Mouse (Mus musculus) adrenal gland, postnatal 25 days (tissue): ENCODE measurements at regions not wholly inside any gene's neighbourhood (a gene's known extent, or its start where the extent isn't known, plus 50 kb on each side); places are given as distances from the start of the nearest gene placed in this dataset.

Experiments used
- DNase-seq: peaks from one replicate; pipeline ENCODE4 v3.0.0; 2021; ENCODE audit warnings: mixed read lengths

DNA sequence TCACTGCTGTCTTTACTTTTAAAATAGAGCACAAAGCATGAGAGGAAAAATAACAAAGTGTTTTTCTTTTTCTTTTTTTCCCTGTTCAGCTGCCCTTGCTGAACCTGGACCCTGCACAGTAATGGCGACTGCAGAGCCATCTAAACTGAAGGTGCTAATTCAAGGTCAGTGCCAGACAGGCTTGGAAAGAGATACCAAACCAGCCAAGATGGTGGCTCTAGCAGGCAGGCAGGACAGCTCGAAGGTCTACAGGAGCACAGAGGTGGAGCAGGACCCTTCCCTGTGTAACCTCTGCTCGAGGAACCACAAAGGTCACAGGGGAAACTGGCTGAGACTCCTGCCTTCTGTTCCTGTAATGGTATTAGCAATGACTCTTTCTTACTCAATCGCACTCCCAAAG lies 326.7 kb downstream of the Gm45692 start:
- no peak for DNase-seq

DNA sequence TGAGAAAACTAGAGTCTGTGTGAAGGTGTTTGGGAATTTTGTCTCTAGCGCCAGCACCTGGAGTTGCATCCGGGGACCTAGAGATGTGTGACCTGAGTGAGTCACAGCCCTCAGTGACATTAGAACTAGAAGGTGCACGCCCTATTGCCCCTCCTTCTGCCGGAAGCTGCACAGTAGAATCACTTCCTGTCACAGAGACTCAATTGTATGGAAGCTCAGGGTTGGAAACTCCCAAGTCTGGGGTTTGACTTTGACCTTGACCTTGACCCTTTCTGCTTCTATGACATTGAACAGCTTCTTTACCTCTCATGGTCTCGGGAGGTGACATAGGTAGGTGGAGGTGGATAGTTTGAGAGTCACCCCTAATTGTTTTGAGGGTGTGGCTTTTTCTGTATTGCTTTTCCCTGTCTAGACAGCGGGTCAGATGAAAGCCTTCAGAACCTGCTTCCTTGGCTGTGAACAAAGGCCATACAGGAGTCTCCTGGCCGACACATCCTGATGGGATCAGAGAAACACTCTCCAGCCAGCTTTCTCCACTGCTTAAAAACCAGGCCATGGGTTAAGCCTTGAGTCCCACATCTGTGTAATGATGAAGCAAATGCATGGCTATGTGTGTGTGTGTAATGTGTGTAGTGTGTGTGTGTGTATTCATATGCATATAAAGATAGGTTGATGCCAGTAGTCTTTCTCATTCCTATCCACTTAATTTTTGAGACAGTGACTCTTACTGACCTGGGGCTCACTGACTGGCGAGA lies 328.7 kb downstream of the Gm45692 start:
- DNase-seq: no peak

DNA sequence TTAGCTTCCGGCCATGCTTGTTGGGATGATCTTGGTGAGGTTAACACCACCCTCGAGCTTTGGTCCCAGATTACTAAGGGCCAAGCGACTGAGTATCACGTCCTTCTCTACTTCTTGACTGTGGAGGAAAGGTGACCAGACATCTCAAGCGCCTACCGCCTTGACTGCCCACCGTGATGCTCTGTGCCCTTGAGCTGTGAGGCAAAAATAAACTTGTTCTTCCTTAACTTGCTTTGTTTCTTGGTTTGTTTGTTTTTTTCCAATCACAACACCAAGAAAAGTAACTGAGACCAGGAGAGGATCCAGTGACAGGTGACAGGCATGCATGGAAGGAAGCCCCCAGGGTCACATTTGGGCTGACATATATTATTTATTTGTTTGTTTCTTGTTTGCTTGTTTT lies 330.0 kb downstream of the Gm45692 start:
- no peak for DNase-seq

DNA sequence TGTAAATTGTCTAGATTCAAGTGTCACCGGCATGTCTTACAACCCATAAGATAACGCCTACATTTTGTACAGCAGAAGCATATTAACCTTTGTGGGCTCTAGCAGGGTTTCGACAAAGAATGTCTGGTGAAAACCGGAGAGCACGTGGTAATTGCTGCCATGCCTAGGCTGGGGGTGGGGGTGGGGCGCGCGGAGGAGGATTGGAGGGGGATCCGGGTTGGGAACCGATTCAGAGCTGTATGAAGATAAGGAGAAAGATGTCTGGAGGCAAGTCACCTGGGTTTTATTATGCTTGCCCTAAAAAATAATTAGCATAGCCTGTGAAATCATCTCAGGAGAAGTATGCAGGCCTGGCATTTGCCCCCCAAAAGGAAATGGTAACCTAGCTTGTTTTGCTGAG lies 331.2 kb downstream of the Gm45692 start:
- DNase-seq: no peak

DNA sequence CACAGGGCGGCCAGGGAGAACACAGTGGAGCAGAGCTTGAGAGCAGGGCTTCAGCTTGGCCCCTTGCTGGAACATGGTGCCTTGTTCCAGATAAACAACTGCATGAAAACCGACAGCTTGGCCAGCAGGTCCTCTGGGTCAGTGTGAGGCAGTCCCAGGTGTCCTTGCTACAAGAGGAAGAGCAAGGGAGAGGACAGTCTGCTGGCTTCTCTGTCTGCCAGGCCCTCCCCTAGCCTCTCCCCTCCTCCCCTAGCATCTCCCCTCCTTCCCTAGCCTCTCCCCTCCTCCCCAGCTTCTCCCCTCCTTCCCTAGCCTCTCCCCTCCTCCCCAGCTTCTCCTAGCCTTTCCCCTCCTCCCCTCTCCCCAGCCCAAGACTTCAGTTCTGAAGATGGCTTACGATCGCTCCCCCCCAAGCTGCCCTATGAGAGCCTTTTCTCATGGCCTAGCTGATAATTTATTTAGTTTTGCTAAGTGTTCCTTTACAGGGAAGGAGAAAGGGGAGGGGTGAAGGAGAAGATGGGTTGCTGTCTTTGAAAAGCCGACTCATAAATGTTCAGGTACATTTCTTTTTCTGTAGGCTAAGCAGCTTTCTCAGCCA lies 333.7 kb downstream of the Gm45692 start:
- DNase-seq: no peak

DNA sequence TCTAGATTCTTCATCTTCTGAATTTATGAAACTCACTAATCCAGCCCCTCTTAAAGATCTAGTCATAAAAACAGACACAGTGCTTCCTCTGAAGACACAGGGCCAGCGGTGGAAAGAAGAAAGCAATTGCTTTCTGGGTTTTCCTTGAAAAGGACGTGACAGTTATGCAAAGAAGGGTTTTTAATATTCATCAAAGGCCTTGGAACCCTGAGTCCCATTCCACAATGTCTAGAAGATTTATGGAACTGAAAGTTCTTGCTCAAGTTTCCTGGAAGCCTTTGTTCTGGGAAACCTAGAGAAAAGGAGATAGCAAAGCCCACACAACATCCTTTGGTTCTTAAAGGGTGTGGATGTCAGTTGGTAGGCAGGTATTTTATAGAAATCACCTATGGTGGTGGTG lies 346.0 kb downstream of the Gm45692 start:
- DNase-seq: no peak

DNA sequence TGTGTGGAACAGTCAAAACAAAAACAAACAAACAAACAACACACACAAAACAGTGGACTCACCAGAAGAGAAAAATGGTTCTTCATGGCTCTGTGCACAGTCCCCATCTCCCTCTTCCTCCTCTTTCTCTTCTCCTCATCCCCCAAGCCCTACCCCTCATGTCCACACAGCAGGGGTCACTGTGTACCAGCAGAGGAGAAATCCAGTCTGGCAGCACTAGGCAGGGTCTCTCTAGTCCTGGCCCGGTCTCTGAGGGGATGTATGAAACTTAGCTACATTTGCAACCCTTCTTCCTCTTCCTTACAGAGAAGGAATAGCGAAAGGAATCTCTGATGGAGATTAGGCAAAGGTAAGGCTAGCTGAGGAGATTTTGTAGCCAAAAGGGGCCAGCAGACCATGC lies 349.1 kb downstream of the Gm45692 start:
- DNase-seq: no peak

DNA sequence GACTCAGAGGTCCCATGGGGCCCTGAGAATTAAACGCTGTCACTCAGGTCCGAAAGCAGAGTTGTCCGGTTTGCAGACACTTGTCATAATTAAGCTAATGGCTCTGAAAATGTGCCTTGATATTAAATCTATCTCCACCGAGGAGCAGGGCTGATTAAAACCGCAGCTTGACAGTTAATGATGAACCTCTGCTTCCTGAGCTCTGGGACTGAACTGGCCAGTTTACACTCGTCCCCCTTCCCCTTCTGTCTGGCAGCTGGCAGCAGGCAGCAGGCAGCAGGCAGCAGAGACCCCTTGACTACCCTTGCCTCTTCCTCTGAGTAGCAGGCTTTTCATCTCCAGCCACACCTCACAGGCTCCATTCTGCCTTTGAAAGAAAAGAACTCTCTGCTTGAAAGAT lies 350.4 kb downstream of the Gm45692 start:
- DNase-seq: no peak

DNA sequence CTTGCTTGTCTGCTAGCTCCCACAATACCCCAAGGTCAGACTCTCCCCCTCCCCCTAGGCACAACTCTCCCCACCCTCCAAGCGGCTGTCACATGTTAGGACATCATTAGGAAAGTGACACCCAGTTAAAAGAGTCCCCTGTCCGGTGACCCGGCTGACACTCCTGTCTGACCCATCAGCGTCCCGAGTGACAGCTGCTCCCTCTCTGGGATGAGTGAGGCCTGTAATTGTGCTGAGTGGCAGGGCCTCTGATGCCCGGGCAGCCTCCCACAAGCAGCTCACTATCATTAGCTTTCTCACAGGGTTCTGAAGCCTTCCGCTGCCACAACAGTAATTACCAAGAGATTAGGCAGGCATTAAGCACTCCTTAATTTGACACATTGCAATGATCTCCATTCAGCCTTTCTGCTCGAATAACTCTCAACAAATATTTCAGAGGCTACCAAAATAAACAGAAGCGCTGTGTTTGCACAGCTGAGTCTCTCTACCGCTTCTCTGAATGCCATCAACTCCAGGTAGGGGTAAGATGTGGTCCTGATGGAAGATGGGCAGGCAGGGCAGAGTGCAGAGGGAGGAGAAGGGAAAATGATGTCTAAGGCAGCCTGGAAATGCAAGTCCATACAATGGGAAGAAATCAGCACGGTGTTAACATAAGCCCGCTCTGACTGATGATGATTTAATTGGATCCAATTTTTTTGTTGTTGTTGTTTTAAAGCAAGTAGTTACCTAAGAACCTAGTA lies 352.6 kb downstream of the Gm45692 start:
- DNase-seq: no peak

DNA sequence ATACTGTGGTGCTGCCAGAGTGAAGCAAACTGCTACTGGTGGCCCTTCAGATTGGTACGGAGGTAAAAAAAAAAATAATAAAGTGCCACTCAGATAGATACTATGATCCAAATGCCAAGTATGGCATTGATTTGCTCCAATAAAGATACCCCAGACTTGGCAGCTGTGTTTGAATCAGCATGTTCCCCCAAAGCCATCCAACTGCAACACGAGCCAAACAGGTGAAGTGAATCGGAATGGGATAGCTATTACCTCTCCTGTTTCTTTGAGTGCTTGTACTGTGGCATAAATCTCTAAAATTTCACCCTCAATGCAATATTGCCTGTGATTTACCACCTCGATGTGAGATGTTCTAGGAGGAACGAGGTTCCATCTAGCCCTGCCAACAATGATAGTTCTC lies 365.4 kb downstream of the Gm45692 start:
- DNase-seq: no peak

DNA sequence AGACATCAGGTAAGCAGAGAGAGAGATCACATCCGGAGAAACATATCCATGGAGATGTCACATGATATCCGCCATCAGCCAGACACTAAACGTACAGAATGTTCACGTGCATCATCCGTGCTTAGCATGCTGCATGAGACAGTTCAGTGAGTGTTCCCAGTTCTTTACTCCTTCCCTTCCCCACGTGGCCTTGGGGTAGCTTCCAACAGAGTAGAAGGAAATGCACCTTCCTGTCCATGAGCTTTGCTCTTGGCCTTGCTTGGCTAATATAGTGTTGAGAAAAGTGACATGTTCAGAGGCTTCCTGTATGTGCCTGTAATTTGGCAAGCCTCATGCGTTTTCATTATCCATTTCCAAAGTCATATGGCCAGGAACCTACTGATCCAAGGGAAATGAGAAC lies 368.5 kb downstream of the Gm45692 start:
- no peak for DNase-seq

DNA sequence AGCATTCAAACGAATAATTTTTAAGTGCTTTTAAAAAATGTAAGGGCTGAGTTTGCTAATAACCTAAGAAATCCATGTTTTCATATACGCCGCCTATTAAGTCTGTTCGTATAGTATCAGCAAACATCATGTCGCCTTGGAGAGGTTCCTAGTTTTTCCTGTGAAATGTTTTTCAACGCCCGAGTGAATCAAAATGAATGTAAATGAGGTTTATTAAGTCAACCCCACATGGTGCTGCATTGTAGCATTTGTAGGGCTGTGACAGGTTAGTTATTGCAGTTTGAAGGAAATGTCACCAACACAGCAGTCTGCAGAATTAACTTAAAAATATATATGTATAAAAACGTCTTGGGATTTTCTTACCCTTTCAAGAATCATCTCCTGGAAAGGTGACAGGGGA lies 369.3 kb downstream of the Gm45692 start:
- DNase-seq: no peak

DNA sequence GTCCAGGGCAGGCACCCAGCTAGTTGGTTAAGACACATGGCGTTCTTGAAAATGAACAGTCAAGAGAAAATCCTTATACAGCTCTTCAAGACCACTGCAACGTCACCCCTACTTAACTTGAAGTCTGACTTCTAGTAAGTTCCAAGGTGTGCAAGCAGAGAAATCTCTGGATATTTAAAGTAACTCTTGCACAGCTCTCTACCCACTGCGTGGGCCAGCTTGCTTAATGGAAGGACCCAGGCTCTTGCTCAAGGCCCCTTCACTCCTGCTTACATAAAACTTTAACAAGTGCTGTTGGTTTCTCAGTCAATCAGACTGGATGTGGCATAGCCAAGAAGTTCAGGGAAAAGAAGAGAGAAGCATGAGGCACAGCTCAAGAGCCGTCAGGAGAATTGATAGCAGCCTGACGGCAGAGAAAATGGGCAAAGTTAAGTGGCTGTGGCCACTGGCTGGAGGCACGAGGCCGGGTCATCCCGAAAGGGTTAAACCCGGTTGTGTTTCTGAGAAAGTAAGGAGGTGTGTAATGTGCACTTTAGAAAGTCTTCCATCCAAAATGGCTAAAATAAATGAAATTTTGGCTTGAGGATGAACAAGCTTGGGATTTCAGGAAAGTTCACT lies 382.0 kb downstream of the Gm45692 start:
- no peak for DNase-seq

DNA sequence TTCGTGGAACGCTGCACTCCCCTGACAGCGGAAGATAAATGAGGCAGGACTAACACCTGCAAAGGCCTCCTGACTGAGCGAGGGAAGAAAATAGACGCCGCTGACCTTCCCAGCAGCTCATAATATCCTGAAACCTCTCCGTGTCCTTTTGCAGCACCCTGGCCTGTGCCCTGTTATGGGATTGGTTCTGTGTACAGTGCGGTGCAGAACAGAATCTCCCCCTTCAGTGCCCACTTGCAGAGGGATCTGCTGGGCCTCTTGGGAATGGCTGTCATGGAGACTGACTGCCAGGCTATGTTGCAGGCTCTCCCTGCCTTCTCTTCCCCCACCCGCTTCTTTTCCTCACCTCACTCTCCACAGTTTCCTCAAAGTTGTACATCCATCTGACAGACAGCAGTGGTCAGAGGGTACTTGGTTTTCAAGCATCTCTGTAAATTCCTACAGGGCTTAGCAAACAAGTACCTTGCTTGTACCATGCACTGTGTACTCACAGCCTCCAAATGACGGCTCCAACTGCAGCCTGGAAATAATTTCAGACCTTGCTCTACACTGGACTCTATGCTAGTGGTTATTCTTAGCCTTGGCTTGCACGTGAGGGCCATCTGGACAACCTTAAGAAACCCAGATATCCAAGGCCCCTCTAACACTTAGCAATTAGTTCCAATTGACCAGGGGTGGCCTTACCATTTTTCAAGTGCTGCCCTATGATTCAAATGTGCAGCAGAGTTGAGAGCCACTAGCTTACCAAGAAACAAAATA lies 382.7 kb downstream of the Gm45692 start:
- no peak for DNase-seq

DNA sequence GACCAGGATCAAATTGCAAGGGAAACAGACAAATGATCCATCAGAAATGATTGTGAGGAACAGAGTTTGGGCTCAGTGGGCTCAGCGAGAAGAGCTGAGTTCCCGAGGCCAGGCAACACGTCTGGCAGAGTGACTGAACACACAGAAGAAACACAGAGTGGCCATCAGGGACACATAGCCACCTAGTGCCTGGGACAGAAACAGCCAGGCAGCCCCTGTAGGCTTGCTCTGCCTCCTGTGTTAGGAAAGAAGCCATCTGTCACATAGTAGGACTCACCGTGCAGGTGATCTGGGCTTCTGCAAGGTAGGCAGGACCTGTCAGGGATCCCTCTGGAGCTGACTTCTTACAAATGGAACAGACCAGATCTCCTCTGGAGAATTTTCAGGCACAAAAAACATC lies 383.4 kb downstream of the Gm45692 start:
- no peak for DNase-seq

DNA sequence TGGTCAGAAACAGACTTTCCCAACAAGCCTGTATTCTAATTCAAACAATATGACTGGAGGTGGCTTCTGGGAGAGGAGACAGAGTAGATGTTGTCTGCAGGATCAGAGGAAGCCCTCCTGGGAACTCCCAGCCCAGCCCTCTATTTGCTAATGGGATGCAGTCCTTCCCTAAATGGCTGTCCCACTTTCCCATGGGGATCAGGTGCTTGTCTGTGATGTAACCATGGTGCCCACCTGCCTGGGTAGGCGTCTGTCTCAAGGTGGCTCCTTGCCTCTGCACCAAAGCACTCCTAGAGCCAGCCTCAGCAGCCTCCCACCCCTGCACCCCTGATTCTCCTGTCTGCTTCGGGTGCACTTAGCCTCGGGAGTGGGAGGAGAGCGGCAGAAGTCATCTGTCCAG lies 384.6 kb downstream of the Gm45692 start:
- DNase-seq: no peak

DNA sequence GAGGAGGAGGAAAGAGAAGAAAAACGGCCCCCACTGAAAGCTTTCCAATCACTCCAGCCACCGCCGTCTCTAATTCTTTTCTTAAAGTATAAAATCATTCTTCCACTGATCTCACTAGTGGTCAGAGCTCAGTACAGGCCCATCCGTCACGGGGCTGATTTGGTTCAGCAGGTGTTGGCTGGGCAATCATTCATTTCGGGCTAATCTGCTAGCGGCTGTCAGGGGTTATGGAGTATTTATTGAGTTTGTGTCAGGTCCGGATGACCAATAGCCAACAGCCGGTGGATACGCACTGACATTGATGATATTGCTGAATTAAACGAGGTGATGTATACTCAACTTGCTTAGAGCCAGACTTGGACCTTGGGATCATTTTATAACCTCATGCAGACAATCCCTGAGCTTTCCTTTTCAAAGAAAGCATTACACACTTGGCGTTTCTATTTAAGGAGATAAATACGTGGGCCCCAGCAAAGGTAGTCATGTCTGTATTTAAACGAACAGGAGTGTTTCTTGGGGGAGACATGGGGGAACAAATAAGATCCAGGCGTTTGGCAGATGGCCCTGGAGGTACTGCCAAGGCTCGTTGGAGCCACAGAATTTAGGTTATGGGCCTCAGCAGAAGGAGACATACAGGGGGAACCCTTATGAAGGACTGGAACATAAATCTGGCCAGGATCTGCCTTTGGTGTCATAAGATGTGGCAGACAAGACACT lies 385.1 kb downstream of the Gm45692 start:
- DNase-seq: no peak

DNA sequence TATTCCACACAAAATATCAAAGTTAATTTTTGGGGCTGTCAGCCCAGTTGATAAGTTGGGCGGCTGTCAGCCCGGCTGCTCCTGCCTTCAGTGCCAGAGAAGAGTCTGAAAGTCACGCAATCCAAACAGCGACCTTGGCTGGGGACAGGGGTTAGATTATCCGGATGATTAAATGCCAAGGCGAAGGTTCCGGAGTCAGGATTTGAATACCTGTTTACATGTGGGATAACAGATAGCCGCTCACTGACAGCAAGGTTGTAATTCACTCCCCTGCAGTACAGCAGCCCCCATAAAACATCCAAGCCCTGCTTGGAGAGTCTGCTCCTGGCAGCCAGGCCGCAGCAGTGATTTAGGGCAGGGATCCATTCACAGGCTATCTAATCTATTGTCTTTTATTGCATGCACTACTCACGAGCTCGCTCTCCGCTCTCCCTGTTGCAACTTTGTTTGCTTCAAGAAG lies 388.3 kb downstream of the Gm45692 start:
- peak; percentile 45 for DNase-seq

DNA sequence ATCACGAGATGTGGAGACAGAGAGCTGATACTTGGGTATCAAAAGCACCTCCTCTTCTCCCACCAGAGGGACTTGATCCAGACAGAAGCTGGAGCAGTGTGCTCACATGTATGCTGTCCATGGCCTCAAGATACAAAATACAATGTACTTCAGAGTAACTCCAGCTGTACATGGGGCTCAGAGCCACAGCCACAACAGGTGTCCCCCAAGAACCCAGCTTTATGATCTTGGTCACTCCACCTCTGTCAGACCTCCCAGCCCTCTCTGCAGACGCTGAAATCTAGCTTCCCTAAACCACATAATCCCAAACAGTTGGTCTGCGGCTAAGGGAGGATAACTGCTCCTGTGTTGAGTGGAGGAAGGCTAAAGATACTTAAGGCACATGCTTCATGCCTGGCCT lies 389.9 kb downstream of the Gm45692 start:
- DNase-seq: no peak

DNA sequence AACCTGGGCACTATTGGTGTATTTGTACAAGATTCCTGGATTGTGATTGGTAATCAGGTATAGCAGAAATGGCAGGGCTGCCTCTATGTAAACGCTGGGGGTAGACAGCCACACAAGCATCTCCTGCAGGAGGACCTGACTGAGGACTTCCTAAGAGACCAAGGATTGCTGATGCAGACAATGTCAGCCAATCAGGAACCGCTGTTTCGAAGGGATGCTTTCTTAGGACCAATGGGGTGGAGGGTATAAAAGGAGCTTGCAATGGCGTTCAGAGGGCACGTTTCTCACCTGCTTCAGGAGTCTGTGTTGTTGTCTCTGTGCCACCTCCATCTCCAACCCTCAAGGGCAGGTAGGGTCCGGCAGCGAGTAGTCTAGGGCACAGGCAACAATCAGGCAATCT lies 393.7 kb downstream of the Gm45692 start:
- DNase-seq: no peak

DNA sequence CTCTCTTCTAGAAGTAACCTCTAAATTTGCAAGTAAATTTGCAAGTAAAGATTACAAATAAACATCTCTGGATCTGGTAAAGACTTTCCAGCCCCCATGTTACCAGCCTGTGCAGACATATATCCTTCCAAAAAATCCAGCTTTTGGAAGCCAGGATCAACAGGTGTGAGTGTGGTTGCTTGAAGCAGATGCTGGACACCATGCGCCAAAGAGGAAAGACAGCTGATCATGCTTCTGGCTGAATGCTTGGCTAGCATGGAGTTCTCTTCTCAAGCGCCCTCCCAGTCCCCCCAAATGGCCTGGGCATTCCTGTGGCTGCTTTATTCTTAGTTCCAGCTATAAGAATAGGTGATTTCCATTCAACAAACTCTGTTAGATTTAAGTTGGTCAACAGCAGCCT lies 404.9 kb downstream of the Gm45692 start:
- no peak for DNase-seq
